Mouse (Mus musculus) heart, embryonic 11.5 days (tissue): Measurements from ENCODE around the gene Steap4. TPM values are rescaled to one million over a fixed set of nuclear protein-coding genes. Genes with fewer than 3 reads are reported as not detected.
"Not testable (repeated sequence)": the region's sequence is repeated elsewhere in the genome, so short reads cannot be mapped to it uniquely, and the experiment has no call there.

Experiments used
- ATAC-seq: fragments of 200-750 bp; cut with Nextera tagmentation; replicated peaks from 2 replicates; pipeline ENCODE4 v1.8.0; 2017; ENCODE audit warnings: moderate library complexity; ENCODE audit not compliant: insufficient number of reproducible peaks, low FRiP score, low TSS enrichment
- H3K27ac ChIP-seq: fragments of 300-500 bp; sonication (generic); 2 replicates; pipeline ENCODE4 v1.5.1; 2014; ENCODE audit warnings: mild to moderate bottlenecking, low read depth, low read length
- H3K27me3 ChIP-seq: fragments of 300-500 bp; sonication (generic); 2 replicates; pipeline ENCODE4 v1.6.1; 2014; ENCODE audit warnings: mild to moderate bottlenecking, low read length, mixed read lengths; ENCODE audit not compliant: control insufficient read depth, insufficient read depth
- H3K36me3 ChIP-seq: fragments of 300-500 bp; sonication (generic); 2 replicates; pipeline ENCODE4 v1.6.1; 2014; ENCODE audit warnings: mild to moderate bottlenecking, low read length, moderate library complexity, mixed read lengths; ENCODE audit not compliant: control insufficient read depth, insufficient read depth
- H3K4me1 ChIP-seq: fragments of 300-500 bp; sonication (generic); 2 replicates; pipeline ENCODE4 v1.6.1; 2014; ENCODE audit warnings: low read length; ENCODE audit not compliant: control insufficient read depth, insufficient read depth
- H3K4me2 ChIP-seq: fragments of 300-500 bp; sonication (generic); 2 replicates; pipeline ENCODE4 v1.6.1; 2014; ENCODE audit warnings: mild to moderate bottlenecking, moderate library complexity
- H3K4me3 ChIP-seq: fragments of 300-500 bp; sonication (generic); 2 replicates; pipeline ENCODE4 v1.5.1; 2014; ENCODE audit warnings: low read depth, low read length
- H3K9ac ChIP-seq: fragments of 300-500 bp; sonication (generic); 2 replicates; pipeline ENCODE4 v1.6.1; 2014; ENCODE audit warnings: mild to moderate bottlenecking, low read depth, low read length, moderate library complexity
- H3K9me3 ChIP-seq: fragments of 300-500 bp; sonication (generic); replicated peaks from 2 replicates; pipeline ENCODE4 v1.6.1; 2016; ENCODE audit warnings: low read length; ENCODE audit not compliant: control insufficient read depth
- WGBS: fragments of 180-500 bp; shearing (Covaris S2); extraction: QIAGEN DNeasy Blood & Tissue Kit; methylation state at CpG from one replicate; pipeline ENCODE4 v1.1.7; 2014; ENCODE audit not compliant: insufficient replicate concordance; 5-methylcytosine and 5-hydroxymethylcytosine counted together
- polyA plus RNA-seq: library from polyadenylated mRNA; unstranded; fragments of >200 nt; fragmentation: Nextera tagmentation; extraction: Ambion mirVana; gene quantifications from 2 replicates; pipeline ENCODE4 v1.2.1, GENCODE M21; 2014

Gene Steap4
- polyA plus RNA-seq, 1 experiment from 2014 or later, result 0.13 TPM

DNA sequence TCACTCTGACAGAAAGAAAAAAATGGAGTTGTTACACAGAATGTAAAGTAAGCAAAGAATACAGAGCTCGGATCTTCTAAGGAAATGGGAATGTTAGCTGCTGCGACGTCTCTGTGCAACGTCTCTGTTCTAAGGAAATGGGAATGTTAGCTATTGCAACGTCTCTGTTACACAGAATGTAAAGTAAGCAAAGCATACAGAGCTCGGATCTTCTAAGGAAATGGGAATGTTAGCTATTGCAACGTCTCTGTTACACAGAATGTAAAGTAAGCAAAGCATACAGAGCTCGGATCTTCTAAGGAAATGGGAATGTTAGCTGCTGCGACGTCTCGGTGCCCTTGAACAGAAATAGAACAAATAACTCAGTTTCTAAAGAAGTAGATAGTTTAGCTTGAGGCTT lies 26.8 kb upstream of the Steap4 start:
- H3K4me3 ChIP-seq, H3K36me3 ChIP-seq, H3K4me2 ChIP-seq, H3K9me3 ChIP-seq, ATAC-seq, H3K4me1 ChIP-seq, H3K27ac ChIP-seq, H3K27me3 ChIP-seq, H3K9ac ChIP-seq: not testable (repeated sequence)
- 66% methylated on average over 11 of the region's 11 CpGs for WGBS

DNA sequence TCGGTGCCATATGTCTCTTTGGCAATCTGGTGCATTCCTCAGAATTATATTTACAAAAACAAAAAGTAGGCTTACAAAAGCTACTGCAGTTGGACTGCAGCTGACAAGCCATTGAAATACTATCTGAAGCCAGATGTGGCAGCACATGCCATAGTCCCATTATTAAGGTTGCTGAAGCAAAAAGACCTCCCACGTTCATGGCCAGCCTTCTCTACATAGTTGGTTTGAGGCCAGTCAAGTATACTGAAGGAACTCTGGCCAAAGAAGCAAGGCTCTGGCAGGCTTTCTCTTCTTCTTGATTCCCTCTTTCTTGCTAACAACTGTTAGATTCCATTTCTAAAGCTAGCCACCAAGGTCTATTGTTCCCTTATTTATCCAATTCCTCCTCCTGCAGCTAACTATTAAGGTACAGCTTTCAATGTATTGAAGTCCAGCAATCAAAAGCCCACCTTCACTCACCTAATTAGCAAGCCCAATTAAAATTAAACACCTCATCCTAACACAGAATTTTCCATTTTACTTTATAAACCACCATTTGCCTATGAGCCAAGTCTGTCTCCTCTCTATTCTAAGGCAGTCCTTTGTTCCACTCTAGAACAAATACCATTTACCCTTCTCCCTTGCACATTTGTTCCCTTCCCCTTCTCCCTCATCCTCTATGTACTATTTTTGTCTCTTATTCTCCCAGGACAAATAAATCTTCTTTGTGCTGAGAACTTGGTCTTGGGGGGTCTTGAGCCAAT lies 26.2 kb upstream of the Steap4 start:
- Histone ChIP-seq H3K27me3 (no peaks in the 10 kb centered on the region), H3K4me1 (no peaks in the 10 kb centered on the region), H3K27ac (no peak overlapping the region), H3K9ac (no peak overlapping the region), H3K4me3 (no peak overlapping the region), H3K36me3 (no peaks in the 10 kb centered on the region), H3K4me2 (no peak overlapping the region), H3K9me3 (no peaks in the 10 kb centered on the region)
- no peak for ATAC-seq
- WGBS, result 68% methylated on average over 2 of the region's 2 CpGs

DNA sequence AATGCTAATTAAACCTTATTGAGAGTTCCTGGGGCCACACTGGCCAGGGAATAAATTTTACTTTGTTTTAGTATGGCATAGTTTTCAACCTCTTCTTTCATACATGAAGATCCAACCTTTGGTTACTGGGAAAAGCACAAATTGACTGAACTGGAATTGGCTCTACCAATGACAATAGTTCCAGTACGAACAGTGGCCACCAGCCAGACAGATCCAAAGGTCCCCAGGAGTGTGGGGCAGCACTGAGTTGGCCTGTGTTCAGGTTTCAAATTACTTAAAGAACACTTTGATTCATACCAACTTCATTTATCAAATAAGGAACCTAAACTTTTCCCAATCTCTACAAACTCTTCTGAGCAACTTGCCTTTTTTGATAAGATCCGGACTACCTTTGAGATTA lies 5.4 kb upstream of the Steap4 start:
- ATAC-seq, result no peak
- Histone ChIP-seq H3K4me2 (no peak overlapping the region), H3K4me3 (no peak overlapping the region), H3K27ac (no peak overlapping the region), H3K9me3 (no peaks in the 10 kb centered on the region), H3K4me1 (no peaks in the 10 kb centered on the region), H3K27me3 (no peaks in the 10 kb centered on the region), H3K36me3 (no peaks in the 10 kb centered on the region), H3K9ac (no peak overlapping the region)
- WGBS, result 77% methylated on average over 2 of the region's 2 CpGs

GRCm38 (mm10) chr5:7955371-7955966 lies 4.8 kb upstream of the Steap4 start:
- Histone ChIP-seq H3K4me2 (no peak overlapping the region), H3K4me1 (no peaks in the 10 kb centered on the region; the same call in 1 of the 2 replicates), H3K9ac (no peak overlapping the region), H3K36me3 (no peaks in the 10 kb centered on the region), H3K4me3 (no peak overlapping the region), H3K9me3 (no peaks in the 10 kb centered on the region), H3K27ac (no peak overlapping the region), H3K27me3 (no peaks in the 10 kb centered on the region)
- no peak for ATAC-seq
- WGBS, result 66% methylated on average over 5 of the region's 5 CpGs

GRCm38 (mm10) chr5:7958061-7958460 lies 2.2 kb upstream of the Steap4 start:
- 89% methylated on average over 4 of the region's 4 CpGs for WGBS
- no peak overlapping the region for H3K9ac ChIP-seq
- no peaks in the 10 kb centered on the region for H3K27me3 ChIP-seq
- ATAC-seq, result no peak
- no peak overlapping the region for H3K4me3 ChIP-seq
- H3K36me3 ChIP-seq, result no peaks in the 10 kb centered on the region
- no peak overlapping the region for H3K27ac ChIP-seq
- no peak overlapping the region for H3K4me2 ChIP-seq
- H3K9me3 ChIP-seq, result no peaks in the 10 kb centered on the region
- H3K4me1 ChIP-seq, result no peaks in the 10 kb centered on the region; the same call in 1 of the 2 replicates

DNA sequence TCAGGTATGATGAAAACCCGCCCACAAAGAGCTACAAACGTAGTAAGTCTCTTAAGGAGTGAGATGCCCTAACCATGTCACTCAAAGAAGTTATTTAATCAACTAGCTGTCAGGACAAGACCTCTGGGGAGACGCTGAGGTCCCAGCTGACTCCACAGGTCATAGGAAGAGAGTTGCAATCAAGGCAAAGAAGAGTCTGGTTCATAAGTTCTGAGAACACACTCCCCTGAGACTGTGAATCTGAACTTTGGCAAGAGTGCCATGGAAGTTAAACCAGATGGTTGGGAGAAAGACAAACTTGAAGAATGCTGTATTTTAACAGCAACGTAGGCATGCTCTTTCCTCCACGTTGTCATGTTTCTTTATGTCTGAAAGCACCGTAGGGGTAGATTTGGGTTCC lies 971 bp upstream of the Steap4 start:
- ATAC-seq, result no peak
- Histone ChIP-seq H3K4me1 (no peaks in the 10 kb centered on the region; the same call in 1 of the 2 replicates), H3K36me3 (no peaks in the 10 kb centered on the region), H3K27ac (no peak overlapping the region), H3K9me3 (no peaks in the 10 kb centered on the region), H3K9ac (no peak overlapping the region), H3K27me3 (no peaks in the 10 kb centered on the region), H3K4me2 (no peak overlapping the region), H3K4me3 (no peak overlapping the region)
- 74% methylated on average over 6 of the region's 6 CpGs for WGBS

DNA sequence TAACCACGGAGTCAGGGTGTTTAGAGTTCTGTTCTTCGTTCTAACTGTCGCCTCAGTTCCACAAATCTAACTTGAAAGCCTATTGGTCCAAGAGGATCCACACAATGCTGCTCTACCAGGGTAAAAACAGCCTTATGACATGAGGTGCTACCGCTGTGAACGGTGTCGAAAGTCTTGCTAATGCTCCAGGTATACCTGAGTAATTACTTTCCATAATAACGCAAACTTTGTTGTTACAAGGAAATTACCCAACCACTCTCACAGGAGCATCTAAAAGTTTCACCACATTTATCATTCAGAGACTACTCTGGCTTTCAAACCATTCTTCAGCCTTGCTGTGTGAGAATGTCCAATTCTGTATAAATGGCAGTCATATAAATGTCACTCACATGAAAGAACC lies 856 bp downstream of the Steap4 start:
- Histone ChIP-seq H3K9ac (no peak overlapping the region), H3K36me3 (no peaks in the 10 kb centered on the region), H3K4me2 (no peak overlapping the region), H3K4me1 (no peaks in the 10 kb centered on the region; the same call in 1 of the 2 replicates), H3K27me3 (no peaks in the 10 kb centered on the region), H3K27ac (no peak overlapping the region), H3K9me3 (no peaks in the 10 kb centered on the region), H3K4me3 (no peak overlapping the region)
- ATAC-seq, result no peak
- WGBS, result 76% methylated on average over 7 of the region's 7 CpGs

- ATAC-seq, result no peak
- 37% methylated on average over 3 of the region's 3 CpGs for WGBS
- no peaks in the 10 kb centered on the region for H3K36me3 ChIP-seq
- no peaks in the 10 kb centered on the region for H3K4me1 ChIP-seq
- H3K4me2 ChIP-seq, result no peak overlapping the region
- H3K9ac ChIP-seq, result no peak overlapping the region
- H3K9me3 ChIP-seq, result no peaks in the 10 kb centered on the region
- H3K27me3 ChIP-seq, result no peaks in the 10 kb centered on the region
- H3K4me3 ChIP-seq, result no peak overlapping the region
- H3K27ac ChIP-seq, result no peak overlapping the region
Measured at GRCm38 (mm10) chr5:7965281-7965680, 5.0 kb downstream of the Steap4 start.

DNA sequence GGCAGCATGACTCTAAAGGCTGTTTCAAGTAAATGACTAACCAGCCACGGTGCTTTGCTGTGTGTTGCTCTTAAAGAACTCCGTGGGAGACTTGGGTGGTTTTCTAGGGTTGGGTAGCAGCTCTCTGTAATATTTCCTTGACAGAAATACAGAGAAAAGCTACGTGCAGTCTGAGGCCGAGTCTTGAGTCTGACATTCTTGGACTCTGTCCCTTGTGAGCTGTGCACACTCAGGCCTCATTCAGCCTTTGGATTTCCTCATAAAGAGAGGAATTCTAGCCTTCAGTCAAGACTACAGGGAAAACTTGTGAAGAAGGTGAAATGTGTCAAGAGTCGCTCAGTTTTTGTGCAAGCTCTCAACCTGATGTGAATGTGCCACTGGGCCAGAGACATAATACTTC lies 7.9 kb downstream of the Steap4 start:
- Histone ChIP-seq H3K4me2 (no peak overlapping the region), H3K4me3 (no peak overlapping the region), H3K9me3 (no peaks in the 10 kb centered on the region), H3K9ac (no peak overlapping the region), H3K27me3 (no peaks in the 10 kb centered on the region), H3K4me1 (no peaks in the 10 kb centered on the region), H3K27ac (no peak overlapping the region), H3K36me3 (no peaks in the 10 kb centered on the region)
- no peak for ATAC-seq
- 79% methylated on average over 5 of the region's 5 CpGs for WGBS
